Mouse (Mus musculus) cerebellum, postnatal 14 days (tissue): Measurements from ENCODE around the gene Mga.

Source experiments
- DNase-seq, 2 experiments: peaks; one replicate each; pipeline ENCODE4 v3.0.0; 2021; ENCODE audit warnings: mixed read lengths in 2 of 2

Gene Mga

DNA sequence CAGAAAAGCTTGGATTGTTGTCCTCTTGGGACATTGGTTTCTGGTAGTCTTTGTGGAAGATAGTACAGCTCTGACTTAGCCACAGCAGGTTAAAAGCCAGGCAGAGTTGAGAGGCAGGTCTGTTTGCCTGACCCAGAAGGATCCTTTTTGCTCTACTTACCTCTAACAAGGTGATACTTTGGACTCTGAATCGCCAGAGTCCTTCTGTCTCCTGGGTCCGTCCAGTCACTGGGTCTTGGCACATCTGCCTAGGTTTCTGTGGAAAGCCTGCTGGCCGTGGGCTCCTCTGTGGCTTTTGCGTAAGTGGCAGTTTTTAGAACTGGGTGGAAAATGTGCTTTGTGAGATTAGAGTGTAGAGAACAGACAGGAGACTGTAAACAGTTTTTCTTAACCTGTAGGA lies 91.9 kb downstream of the Mga start:
- DNase-seq: no peak

DNA sequence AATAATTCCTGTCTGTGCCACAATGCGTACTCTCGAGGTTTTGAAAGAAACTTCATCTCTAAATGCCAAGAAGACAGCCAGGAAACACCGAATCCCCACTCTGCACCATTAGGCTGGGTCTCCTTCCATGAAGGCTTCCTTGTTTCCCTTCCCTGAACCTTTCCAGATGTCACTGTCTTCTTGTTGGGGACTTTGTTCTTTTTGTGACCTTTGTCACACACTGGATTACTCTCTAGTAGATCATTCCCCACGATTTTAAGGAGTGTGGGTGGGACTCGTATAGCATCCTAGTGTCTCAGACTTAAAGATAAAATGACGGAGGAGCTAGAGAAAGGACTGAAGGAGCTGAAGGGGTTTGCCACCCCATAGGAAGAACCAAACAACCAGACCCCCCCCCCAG lies 93.9 kb downstream of the Mga start:
- DNase-seq: no peak

DNA sequence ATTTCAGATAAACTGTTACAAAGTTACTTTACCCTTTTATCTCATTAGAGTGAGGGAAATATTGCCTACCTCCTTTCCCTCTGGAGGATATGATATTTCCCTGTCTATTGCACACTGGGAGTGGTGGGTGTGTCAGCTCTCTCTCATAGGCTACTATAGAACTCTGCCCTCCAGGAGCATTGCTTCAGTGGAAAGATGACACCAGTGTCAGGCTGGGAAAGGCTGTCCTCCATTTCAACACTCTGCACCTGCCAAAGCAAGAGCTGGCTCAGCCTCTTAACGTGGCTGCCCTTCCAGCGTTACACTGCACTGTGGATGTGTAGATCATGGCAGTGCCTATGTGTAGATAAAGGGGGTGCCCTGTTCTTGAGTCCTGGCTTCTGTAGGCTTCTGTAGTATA lies 95.3 kb downstream of the Mga start:
- no peak for DNase-seq

DNA sequence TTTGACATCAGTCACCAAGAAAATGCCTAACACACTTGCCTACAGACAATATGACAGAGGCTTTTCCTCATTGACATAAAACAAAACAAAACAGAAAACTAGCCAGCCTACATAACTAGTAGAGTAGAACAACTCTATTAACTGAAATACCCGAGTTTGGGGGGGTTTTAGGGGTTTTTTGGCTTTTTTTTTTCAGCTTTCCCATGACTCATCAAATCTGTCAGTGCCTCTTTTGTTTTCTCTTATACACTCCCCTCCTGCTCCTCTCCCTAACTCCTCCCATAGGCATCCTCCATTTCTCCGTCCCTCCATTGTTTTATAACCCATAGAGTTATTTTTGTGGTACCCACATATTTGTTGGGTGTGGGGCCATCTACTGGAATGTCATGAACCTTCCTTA lies 96.5 kb downstream of the Mga start:
- no peak for DNase-seq

DNA sequence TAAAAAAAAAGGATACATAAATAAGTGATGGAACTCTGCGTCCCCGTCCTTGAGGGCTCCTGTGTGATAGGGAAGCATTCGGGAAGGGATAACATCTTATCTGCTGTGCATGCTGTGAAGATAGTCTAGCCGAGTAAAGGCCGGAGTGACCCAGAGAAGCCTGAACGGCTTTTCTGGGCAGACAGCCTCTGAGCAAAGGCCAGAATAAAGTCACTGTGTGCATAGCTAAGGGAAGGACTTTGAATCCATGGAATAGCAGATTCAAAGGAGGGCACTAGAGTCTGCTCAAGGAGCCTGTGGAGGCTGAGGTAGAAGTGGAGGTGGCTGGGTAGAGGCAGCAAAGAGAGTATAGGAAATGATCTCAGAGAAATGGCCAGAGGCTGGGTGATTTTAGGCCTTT lies 97.8 kb downstream of the Mga start:
- no peak for DNase-seq

DNA sequence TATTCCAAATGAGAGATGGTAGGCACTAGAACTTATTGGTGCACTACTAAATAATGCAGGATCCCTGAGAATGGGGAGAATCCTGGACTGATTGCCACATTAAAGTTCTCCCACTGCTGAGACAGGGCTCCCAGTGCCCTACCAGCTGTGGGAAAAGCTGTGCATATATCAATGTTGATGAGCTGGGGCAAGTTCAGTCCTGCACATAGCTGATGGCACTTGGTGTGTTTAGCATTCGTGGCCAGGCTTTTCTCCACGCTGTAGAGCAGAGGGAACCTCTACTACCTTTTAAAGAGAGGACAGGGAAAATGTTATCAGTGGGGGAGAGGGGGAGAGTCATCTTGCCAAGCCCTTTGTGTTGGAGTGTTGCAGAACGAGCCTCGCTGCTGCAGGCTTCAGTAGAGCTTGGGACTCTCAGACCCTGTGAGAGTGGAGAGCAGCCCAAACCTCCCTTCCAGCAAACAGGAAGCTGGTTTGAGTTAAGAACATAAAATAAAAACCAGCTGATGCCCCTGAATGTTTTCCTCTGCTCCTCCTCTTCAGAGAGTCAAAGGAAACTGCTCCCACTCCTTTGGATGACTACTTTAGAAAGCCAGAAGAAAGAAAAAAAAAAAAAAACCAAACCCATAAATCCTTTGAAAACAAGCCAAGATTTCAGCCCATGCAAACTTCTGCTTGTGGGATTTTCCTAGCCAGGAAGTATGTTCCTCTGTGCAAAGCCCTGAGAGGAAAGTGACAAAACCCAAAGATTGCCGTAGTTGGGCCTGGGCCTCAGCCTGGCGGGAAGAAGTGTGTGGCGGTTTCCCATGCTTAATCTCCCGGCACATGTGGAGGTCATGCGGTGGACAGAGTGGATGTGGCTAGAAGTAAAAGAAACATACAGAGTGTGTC lies 98.6 kb downstream of the Mga start:
- no peak for DNase-seq

DNA sequence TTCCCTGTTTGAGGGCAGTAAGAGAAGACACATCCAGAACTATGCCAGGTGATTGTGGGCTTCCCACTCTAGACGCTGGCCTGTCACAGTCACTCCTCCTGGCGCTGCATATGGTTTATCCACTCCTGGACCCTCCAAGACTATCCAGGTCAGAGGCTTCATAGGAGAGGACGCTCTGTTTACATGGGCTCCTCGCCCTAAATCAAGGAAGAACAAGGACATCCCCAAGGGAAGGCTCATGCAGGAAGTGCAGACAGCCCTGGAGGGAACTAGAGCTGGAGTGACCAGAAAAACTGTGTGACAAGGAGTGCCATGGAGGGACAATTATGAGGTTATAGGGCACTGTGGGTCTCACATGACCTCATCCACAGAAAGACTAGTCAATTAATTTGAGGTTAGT lies 100.3 kb downstream of the Mga start:
- no peak for DNase-seq

DNA sequence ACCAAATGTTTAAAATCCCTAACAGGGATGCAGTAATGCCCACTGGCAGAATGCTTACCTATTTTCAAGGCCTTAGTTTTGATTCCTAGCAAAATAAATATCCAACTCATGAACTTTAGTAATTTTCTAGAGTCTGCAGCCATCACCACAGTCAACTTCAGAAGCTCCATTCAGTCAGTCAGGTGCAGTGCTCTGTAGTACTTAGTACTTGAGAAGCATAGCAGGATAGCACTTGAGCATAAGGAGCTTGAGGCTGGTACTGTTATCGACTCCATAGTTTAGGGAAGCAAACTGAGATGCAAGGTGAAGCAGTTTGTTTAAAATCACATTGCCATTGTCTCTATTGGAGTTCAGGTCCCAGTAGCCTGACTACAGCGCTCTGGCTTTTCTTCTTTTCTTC lies 102.7 kb downstream of the Mga start:
- no peak for DNase-seq

DNA sequence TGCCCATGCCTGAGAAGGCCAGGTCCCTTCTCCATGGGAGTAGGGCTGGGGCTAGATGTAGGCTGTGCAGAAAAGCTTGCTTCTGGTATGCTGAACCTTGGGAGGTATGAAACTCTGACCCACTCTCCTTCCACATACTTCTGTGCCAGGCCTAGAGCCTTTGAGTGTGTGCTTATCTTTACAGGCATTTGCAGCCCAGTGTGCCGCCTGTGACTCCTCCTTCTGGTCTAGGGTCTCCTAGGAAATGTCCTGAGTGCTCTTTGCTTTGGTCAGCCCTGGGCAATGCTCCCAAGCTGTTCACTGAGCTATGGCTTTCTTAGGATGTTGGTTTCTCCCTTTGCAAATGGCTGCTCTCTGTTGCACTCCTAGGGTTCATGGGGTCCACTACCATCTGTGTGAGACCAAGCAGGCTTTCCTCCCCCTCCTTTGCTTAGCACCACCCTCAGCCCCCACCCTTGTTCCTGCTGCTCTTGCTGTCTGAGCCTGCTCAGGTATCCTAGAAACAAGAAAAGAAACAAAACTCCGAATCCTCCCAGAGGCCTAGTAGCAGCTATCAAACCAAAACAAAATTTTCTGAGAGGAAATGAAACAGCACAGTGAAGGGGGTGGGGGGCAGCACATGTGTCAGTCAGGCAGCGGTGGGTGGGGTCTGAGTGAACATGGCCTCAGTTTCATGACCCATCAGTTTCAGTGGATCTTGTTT lies 104.0 kb downstream of the Mga start:
- no peak for DNase-seq

DNA sequence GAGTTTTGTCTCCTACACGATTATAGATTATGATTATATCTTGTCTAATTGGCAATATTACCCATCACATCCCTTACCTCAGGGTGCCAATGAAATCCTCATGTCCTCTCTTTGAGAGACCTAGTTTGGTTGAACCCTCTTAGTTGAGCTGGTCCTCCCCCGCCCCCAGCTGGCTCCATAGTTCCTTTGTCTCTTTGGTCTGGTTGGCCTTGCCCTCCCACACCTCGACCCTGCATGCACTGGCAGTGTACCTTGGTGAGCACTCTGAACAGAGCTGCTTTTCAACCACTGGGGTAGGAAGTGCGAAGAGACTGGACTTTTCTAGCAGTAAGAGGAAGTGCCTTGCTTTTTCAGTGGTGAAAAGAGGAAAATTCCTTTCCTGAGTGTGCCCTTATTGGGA lies 104.9 kb downstream of the Mga start:
- DNase-seq: no peak

DNA sequence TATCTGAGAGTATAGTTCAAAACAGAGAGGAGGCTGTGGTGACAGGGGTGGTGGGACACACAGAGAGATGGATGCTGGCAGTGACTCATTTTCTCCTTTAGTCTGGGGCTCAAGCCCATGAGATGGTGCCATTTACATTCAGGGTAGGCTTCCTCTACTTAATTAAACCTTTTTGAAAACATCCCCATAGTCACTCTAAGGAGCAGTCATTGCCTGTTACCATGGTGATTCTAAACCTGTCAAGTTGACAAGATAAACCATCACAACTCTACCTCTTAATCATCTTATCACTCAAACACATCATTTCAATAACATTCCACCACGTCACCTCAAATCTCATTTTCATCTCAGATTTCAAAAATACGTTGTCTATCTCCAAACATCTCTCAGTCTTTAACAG lies 106.9 kb downstream of the Mga start:
- no peak for DNase-seq

DNA sequence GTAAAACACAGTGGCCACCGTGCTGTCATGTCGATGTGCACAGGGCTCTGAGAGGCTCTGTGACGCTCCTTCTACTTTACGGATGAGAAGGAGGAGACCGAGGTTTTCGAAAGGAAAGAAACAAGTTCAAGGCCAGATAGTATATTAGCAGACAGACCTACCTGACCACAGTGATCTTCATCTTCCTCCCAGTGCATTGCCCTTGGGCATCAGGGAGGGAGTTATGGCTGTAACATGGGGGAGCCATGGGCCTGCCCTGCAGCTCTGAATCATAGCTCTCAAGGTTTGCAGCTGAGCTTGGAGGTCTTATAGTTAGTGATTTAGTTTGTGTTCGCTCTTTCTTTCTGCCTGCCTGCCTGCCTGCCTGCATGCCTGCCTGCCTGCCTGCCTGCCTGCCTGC lies 109.7 kb downstream of the Mga start:
- DNase-seq: no peak

DNA sequence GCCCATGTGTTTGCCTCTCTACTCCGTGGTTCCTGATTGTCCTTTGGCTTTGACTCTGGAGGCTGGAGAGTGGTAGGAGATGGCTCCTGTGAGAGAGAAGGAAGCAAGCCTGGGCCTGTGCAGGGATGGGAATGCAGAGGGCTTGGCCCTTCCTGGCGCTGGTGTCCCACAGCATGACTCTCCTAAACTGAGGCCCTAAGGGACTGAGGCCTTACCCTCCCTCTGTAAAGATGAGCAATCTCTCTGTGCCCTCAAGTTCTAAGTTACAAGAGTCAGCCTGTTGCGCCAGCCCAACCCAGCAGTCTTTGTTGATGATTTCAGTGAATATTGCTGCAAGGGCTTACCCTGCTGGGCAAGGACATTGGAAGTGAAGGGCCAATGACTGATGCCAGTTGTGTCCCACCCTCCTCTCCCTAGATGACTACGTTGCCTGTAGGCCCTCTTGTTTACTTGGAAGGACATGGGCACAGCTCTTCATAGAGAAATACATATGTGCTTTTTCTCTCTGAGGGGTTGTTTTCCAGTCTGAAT lies 110.7 kb downstream of the Mga start:
- no peak for DNase-seq

DNA sequence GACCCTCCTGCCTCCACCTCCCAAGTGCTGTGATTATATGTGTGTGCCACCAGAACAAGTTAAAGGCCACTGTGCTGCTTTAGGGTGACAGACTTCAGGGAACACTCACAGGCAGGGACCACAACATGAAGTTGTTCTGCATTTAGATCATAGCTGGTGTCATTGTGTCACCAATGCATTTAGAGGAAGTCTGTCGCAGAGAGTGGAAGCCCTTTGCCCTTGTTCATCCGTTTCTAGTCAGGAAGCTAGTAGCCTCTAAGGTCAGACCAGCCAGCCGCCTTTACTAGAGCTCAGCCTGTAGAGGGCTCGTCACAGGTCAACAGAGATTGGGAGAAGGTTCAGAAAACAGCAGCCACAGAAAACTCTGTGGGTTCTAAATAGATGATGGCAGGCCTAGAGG lies 111.6 kb downstream of the Mga start:
- no peak for DNase-seq

DNA sequence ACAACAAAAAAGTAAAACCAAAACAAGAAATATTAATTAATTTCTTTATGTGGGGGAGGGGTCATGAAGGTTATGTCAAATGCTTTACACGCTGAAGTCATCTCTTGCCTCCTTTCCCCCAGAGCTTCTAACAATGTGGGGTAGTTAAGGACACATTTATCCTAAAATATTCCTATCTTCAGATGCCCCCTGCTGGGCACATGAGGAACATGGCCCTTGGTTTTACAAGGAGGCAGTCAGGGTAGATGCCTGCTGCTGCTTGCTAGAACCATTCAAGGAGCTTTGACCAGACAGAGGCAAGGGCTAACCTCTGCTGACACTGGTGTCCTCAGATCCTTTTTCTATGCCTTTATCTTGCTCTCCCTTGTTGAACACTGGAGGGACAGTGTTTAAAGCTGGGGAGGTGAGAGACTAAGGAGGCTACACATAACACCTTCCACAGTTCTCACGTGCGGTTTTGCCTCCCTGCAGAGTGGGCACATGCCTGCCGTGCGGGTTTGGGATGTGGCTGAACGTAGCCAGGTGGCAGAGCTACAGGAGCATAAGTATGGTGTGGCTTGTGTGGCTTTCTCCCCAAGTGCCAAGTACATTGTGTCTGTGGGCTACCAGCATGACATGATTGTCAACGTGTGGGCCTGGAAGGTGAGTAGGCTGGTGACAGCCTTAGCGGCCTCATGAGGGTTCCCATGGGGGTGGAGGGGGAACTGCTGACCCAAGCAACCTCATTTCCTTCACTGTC lies 114.6 kb downstream of the Mga start:
- DNase-seq: peak; percentile 61 to 71

DNA sequence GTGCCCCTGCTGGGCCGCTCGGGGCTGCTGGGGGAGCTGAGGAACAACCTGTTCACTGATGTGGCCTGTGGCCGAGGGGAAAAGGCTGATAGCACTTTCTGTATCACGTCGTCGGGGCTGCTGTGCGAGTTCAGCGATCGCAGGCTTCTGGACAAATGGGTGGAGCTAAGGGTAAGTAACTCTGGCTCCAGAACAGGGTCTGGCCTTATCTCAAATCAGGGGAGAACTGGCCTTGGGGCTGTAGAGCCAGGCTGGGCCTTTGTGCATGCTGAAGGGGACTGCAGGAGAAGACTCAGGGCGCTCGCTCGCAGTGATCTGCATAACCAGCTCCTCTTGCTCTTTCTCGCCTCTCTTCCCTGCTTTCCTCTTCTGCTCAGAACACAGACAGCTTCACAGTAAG lies 115.9 kb downstream of the Mga start:
- DNase-seq: no peak

DNA sequence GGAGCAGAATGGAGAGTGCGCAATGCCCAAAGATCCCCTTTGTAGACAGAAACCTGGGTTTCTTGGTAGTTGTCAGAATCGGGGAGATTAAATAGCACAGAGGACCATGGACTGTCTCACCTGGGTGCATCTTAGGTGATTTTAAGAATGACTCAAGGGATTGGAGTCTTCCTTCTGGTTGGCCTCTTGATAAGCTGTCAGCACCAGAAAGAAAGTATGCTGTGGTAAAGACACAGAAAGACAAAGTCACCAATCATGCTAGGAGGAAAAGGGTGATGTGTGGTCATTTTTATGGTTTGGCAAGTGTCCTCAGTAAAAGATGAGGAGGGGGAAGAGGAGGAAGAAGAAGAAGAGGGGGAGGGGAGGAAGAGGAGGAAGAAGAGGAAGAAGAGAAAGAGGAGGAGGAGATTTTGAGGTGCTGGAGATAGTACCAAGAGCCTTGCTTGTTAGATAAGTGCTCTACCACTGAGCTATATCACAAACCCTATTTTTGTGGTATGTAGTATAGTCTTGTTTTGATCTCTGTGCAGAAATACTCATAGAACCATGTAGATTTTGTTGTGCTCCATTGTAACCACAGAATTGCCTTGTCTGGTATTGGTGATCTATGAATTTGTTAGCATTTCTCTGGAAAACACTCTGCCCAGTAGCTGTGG lies 116.9 kb downstream of the Mga start:
- DNase-seq: no peak

DNA sequence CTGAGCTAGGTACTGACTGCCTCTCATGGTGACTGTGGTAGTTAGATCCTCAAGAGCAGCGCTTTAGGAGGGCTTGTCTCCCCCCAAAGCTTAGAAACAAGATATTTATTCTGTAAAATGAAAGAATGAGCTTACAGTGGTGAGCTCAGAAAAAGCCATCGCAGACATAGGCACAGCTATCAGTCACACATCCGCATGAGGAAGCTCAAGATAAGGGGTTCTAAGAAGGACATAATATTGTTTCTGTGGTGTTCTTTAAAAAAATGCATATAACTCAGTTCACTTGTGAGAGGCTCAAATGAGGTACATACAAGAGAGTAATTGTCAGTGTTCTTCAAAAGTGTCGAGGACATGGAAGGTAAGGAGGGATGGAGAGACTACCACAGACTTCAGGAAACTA lies 118.9 kb downstream of the Mga start:
- DNase-seq: no peak

DNA sequence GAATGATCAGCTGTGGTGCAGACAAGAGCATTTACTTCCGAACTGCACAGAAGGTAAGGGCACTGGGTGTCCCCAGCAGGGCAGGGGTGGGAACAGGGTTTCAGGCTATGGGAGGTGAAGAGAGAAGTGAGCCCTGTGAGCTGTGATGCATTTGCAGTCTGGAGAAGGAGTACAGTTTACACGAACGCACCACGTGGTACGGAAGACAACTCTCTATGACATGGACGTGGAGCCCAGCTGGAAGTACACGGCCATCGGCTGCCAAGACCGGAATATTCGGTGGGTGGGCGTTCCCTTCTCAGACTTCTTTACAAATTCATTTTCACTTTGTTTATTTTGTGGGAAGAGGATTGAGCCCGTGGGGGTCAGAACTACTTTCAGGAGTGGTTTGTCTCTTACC lies 120.6 kb downstream of the Mga start:
- DNase-seq: no peak
